Mouse (Mus musculus): Measurements from ENCODE around the gene Fgl2. TPM values are rescaled to one million over a fixed set of nuclear protein-coding genes. Genes with fewer than 3 reads are reported as not detected.
"Not testable (repeated sequence)": the region's sequence is repeated elsewhere in the genome, so short reads cannot be mapped to it uniquely, and the experiment has no call there.

The Fgl2 gene
- 2.5 and 2.8 TPM in 2 replicates for total RNA-seq (2021)
- long read RNA-seq, transcript Fgl2-201 (2 exons, 3,788 nt), result major isoform, 7 of 7 reads
- long read RNA-seq, partial matches to known transcripts, result 0 of 7 reads
- long read RNA-seq, other reads (novel, unspliced or antisense), result 0 of 7 reads

DNA sequence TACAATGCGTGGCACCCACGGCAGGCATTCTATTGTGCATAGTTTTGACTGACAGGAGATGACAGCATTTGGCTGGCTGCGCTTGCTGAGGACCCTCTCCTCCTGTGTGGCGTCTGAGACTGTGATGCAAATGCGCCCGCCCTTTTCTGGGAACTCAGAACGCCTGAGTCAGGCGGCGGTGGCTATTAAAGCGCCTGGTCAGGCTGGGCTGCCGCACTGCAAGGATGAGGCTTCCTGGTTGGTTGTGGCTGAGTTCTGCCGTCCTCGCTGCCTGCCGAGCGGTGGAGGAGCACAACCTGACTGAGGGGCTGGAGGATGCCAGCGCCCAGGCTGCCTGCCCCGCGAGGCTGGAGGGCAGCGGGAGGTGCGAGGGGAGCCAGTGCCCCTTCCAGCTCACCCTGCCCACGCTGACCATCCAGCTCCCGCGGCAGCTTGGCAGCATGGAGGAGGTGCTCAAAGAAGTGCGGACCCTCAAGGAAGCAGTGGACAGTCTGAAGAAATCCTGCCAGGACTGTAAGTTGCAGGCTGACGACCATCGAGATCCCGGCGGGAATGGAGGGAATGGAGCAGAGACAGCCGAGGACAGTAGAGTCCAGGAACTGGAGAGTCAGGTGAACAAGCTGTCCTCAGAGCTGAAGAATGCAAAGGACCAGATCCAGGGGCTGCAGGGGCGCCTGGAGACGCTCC, at the start of gene Fgl2:
Gene Fgl2 (plus strand): TSS at position 150 of the 687 bp plus-strand sequence.
- peak; percentile 52 for DNase-seq

GRCm38 (mm10) chr5:21326494-21326893, 45.9 kb upstream of the Fgl2 start:
- DNase-seq, result peak; percentile 80

- DNase-seq, result no peak
Measured at GRCm38 (mm10) chr5:21328560-21328959, 43.9 kb upstream of the Fgl2 start.

GRCm38 (mm10) chr5:21329672-21330665, 42.5 kb upstream of the Fgl2 start:
- no peak for DNase-seq

GRCm38 (mm10) chr5:21331656-21332055, 40.8 kb upstream of the Fgl2 start:
- no peak for DNase-seq

DNA sequence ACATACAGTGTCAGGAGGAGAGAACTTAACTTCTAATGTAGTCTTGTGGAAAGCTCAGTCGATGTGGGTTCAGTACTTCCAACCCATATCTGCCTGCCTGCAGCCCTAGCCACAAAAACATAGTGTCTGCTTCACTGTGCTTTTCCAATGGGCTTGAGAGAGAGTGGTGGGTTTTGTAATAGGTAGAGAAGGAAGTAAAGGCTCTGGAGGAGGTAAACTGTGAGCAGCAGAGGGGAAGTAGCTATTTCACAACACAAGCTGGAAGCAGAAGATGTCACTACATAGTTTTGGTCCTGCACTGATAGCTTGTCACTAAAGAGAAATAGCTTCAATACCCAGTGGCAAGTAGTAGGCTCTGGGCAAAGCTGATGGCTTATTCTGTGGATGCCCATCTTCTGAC, 40.3 kb upstream of the Fgl2 start:
- no peak for DNase-seq

DNA sequence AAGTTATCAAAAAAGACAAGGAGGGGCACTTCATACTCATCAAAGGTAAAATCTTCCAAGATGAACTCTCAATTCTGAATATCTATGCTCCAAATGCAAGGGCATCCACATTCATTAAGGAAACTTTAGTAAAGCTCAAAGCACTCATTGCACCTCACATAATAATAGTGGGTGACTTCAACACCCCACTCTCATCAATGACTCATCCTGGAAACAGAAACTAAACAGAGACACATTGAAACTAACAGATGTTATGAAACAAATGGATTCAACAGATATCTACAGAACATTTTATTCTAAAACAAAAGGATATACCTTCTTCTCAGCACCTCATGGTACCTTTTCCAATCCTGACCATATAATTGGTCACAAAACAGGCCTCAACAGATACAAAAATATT, 30.2 kb upstream of the Fgl2 start:
- not testable (repeated sequence) for DNase-seq

- no peak for DNase-seq
Measured at GRCm38 (mm10) chr5:21348366-21348765, 24.1 kb upstream of the Fgl2 start.

GRCm38 (mm10) chr5:21351678-21352077, 20.8 kb upstream of the Fgl2 start:
- no peak for DNase-seq

GRCm38 (mm10) chr5:21358648-21359047, 13.8 kb upstream of the Fgl2 start:
- DNase-seq, result no peak

DNA sequence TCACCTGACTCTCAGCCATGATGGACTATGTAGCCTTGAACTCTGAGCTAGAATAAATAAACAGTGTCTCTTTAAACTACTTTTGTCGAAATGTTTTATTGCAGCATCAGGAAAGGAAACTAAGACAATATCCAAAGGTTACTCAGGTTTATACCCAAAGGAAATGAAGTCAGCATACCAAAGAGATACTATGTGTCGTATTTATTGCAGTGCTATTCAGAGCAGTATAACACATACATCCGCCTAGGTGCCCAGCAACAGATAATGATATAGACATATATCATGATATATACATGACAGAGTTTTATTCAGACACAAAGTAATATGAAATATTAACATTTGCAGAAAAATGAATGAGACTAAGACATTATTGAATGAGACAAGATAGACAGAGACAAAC, 9.1 kb upstream of the Fgl2 start:
- no peak for DNase-seq

DNA sequence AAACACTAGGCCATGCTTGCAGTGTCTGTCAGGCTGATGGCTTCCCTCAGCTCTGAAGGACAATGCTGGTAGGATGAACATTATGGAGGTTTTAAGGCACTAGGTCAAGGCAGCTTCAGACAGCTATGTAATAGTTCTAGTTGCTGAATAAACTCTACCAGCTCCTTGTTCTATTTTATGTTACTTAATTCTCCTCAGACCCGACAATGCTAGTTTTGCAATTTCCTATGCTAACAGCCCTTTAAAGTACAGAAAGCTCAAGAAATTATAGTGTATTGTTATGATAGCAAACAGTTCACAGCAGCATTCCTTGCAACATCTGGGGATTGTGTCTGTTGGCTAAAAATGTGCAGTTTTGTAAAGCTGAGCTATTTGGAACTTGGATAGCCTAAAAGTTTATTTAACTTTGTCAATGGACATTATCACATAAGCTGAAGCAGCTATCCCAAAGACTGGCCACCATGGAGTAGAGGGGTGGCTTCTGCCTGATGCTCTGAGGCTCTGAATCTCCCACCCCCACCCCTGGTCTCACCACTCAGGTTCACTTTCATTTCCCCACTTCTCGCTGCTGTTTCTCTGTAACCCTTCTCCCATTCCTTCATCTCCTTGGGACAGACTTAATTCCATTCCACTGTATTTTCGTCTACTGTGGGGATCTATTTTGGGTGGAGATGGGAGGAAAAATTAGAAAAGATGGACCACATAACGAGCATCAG, 5.9 kb upstream of the Fgl2 start:
- no peak for DNase-seq

- DNase-seq, result no peak
Measured at GRCm38 (mm10) chr5:21367514-21367913, 4.9 kb upstream of the Fgl2 start.

- DNase-seq, result no peak
Measured at GRCm38 (mm10) chr5:21370218-21370947, 2.1 kb upstream of the Fgl2 start.

DNA sequence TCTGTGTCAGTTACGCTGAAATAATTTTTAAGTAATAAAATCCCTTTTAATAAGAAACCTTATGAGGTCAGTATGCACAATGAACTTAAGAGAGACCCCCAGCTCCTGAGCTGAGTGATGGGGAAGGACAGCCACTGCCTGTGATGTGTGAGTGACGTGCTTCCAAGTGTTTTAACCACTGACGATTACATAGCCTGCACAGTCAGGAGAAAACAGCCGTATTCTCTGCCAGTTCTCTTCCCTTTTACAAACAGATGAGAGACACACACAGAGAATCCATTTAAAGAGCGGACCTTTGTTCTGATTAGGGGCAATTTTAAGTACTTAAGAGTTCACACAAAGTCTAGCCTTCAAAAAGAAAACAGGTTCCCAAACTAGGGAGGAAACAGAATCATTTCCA, 522 bp upstream of the Fgl2 start:
- DNase-seq, result no peak

DNA sequence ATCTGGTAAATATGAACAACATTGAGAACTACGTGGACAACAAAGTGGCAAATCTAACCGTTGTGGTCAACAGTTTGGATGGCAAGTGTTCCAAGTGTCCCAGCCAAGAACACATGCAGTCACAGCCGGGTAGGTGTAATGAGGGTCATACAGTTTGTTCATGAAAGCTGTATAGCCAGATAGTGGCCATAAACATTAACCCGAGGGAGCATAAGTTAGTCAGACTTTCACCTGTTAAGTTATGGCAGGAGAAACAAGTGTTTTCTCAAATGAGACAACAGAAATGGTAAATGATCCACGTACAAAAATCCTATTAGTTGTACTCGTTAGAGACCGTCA, 707 bp downstream of the Fgl2 start:
- no peak for DNase-seq

GRCm38 (mm10) chr5:21376935-21377334, 4.5 kb downstream of the Fgl2 start:
- DNase-seq, result no peak

GRCm38 (mm10) chr5:21378397-21378796, 6.0 kb downstream of the Fgl2 start:
- no peak for DNase-seq

- no peak for DNase-seq
Measured at GRCm38 (mm10) chr5:21381986-21382385, 9.5 kb downstream of the Fgl2 start.

DNA sequence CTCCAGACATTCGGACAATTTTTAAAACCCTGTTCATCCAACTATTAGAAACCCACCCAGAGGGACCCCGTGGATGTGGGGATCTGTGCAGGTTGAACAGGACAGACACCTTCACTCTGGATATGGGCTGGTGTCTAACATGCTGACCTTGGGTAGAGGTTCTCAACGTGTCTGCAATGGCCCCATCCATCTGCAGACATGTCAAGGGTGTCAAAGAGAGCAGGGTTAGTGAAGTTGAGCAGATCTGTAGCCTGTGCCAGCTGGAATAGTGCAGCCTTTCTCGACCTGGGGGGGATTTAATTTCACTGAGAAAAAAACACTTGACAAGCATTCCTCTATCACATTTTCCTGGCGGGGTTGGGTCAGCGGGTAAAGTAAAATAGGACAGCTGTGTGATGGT, 10.2 kb downstream of the Fgl2 start:
- DNase-seq, result no peak

- DNase-seq, result no peak
Measured at GRCm38 (mm10) chr5:21383392-21384251, 11.2 kb downstream of the Fgl2 start.

Data from adrenal gland, postnatal 25 days (tissue).